Mouse (Mus musculus) lung, postnatal 14 days (tissue): ENCODE measurements around the gene Gorab.

Source experiments
- DNase-seq: peaks from one replicate; pipeline ENCODE4 v3.0.0; 2021

Gorab gene

DNA sequence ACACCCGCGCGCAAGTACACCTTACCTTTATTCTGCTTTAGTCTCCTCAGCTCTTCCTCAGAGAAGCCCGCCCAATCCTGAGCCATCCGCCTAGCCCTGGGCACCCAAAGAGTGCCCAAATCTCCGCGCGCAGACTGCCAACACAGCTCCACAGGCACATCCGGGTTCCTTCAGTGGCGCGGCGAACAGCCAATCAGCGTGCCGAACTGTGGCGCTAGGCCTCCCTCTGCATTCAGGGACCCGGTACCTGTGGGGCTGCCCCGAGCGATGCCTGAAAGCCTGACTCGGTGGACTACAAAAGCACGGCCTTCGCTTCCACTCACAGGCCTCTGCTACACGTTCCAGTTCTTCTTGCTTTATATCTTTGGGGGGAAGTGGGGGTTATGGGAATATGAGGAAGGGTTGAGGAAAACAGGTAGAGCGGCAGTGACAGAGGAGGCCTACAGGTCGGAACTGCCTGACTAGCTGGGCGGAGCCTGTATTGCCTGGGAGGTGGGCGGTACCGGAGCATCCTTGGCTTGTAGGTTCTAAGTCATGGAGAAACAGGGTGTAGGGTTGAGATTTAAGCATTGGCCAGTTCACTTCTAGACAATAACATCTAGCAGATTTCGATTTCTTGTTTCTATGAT, at the start of gene Gorab:
TSS of gene Gorab (minus strand) at position 172 of the 629 bp plus-strand sequence.
- DNase-seq: peak; percentile 94

DNA sequence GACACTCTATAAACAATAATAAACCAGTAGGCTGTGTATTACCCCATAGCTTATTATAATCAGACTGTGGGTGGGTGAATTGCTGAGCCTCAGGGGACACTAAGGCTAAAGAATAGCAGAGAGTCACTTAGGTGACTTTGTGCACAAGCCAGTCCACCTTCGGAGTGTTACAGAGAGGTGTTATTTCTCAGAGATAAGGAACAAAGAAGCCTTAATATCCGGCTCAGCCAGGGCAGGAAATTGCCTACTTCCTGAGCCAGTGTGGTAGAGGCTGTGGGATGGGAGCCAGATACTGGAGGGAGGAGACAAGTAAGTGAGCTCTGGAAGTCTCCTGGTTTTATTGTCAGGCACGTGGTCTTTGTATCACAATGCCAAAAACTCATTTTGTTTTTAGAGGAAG, 40.4 kb upstream of the Gorab start:
- peak; percentile 23 for DNase-seq

DNA sequence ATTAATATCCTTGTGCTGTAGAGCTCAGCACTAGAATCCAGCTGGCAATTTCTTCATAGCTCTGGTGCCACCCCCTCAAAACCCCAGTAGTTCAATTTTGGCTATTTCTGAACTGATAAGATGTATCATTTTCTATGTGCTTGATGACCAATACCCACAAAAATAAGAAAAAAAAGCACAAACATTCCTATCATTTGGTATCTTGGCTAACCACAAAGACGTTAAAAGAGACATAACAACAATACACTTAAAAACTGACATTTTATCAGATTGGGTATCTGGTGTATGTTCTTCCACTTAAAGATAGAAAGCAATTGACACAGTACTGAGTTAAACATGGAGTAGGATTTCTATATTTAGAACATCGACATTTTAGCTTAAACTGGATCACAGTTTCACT, 35.5 kb upstream of the Gorab start:
- no peak for DNase-seq

DNA sequence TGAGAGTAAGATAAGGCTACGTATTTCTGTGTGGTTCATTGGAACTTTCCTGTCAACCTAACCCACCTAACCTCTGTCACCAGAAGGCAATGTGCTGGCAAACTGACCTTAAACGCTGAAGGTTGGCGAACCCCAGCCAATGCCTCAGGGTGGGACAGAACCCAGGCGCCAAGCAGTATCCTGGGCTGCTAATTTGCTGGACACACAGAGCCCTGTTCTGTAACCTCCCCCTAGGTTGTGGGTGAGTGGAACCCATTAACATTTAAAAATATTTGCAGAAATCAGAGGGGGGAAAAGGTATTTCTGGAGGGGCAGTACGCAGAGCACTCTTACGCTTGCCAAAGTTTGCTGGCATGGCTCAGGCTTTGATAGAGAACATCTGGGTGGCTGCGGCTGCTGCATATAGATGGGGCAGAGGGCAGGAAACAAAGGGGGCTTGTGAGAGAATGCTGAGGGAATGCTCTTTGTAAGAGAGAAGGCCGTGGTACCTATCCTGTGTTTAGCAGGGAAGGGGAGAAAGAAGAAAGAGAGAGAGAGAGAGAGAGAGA, 20.1 kb upstream of the Gorab start:
- no peak for DNase-seq

DNA sequence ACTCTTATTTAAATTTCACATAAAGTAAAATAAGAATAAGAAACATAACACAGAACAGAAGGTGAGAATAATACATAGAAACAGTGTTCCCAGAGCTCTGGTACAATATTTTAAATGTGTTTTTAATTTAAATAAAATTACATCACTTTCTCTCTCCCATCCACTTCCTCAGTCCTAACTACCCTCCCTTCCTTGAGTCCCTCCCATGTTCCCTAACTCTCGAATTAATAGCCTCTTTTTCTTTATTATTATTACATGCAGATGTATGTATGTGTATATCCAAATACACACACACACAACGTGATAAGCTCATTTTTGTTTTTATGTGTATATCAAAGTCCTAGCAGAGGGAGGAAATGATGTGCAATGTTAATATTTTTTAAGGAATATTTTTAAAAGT, 13.7 kb upstream of the Gorab start:
- DNase-seq: no peak

DNA sequence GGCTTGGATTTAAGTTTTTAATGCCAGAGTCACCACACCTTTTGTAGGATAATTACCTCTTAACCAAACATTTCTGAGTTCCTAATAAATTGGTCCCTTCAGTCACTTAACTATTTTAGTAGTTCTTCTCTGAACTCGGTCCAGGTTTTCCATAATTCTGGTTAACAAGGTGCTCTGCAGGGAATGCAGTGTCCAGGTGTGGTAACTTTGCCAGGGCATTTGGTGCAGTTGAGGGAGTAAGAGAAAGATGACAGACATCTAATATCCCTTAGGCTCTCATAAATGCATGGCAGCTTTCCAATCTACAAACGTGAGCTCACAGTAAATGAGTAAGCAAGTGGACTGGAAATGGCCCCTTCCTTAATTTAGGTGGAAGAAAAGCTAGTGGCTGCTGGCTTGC, 10.7 kb upstream of the Gorab start:
- no peak for DNase-seq

DNA sequence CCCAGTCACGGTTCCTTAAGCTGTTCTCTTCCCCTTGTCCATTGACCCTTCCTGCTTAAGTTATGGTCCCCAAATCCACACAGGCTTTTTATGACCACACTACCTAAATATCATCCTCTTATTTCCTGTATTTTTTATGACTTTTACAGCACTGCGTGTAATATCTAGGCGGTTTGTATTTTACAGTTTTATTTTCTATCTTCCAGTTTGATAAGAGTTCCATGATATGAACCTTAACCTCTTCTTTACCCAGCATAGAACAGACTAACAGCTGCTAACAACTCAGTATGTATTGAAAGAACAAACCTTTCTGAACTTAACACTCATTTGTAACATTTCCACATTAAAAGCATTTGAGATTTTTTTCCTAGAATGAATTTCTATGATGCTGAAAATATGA, 2.7 kb upstream of the Gorab start:
- DNase-seq: no peak

DNA sequence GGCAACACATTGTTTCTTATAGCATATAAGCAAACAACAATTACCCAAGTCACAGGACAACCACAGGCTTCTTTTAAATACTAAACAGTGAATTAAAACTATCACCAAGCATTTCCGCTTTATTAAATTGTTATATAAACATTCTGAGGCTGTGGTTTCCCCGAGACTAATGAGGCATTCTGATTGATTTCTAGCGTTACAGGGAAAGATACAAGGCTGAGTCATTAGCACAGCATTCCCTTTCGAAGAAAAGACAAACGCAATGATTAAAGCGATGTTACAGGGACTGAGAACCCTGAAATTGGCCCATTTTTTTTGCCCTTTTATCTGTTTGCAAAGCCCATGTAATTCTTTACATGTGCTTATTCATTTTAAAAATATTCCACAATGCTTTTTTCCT, 12.1 kb downstream of the Gorab start:
- no peak for DNase-seq

DNA sequence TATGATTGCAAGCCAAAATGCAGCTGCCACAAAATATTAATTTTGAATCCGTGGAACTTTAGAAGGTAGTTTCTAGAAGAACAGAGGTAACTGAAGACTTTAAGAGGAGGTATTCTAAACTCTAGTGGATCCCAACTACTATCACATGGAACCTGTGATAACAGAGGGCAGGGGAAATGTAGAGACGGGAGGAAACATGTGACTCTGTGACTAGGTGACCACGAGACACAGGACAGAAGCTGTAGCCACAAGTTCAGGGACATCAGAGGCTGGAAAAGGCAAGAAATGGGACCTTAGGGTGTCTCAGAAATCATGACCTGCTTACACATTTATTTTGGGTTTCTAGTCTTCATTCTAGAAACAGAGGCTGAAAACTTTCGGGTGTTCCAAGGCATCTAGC, 13.4 kb downstream of the Gorab start:
- DNase-seq: no peak

DNA sequence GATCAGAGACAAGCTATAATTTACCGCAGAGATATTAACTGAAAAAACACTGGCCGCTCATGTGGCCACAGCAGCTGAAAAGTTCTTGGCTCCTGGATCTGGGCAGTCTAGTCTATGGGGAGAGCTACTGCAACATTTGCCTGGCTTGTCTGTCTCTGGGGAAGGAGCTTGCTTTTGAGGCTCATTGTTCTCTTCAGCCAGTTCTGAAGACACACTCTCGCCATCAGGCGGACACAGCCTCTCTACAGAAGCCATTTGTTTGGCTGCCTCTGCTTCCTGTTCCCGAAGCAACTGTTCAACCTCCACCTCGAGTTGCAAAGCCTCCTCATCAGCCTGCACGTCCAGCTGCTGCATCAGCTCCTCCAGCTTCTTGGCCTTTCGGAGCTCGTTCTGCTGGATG, 17.3 kb downstream of the Gorab start:
- DNase-seq: no peak

DNA sequence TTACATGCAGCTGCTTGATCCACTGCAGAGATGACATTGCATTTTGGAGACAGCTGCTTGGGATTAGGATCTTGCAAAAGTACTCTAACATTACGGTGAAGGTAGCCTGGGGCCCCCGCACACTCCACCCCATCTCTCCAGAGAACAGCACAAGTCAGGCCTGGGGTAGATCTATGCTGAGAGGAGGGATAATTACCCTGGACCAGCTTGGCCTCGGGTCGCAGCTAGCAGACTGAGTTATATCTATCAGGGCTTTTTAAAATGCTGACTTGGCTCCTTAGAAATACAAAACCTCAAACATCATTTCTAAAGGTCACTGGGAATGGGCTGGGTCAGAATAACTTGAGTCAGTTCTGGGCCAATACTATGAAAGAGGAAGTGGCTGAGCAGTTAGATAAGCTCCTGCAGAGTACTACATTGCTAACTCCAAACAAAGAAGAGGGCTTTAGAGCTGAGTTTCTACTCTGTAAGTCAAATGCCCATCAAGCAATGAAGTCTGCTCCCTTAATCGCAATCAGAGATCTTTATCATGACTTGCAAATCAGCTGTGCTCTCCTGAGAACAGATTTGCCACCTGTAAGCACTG, 19.9 kb downstream of the Gorab start:
- no peak for DNase-seq

DNA sequence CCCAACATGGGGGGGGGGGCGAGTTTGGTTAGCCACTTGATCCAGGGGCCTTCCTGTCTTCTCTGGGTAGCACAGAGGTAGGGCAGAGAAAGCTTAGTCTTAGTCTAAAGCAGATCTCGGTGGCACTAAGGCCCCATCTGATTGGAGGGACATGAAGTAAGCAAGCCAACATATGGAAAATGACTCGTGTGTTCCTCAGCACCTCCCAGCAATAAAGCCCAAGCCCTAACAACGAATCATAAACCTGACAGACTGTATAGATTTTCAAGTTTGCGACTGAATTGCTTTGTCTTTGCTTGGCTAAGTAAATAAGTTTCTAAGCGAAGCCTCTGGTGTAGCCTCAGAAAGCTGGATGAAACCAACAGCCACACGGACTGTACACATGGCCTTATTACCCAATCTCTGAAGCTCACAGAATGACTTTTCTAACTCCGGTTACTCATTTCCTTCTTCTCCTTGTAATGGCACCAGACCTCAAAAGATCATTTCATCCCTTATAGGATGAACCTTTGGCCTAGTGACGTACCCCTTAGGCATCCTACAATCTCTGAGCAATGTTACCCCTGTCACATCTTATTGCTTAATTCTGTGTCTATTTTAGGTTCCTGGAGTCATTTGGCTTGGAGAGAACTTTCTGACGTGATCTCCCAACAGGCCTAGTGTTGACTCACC, 21.3 kb downstream of the Gorab start:
- DNase-seq: no peak

DNA sequence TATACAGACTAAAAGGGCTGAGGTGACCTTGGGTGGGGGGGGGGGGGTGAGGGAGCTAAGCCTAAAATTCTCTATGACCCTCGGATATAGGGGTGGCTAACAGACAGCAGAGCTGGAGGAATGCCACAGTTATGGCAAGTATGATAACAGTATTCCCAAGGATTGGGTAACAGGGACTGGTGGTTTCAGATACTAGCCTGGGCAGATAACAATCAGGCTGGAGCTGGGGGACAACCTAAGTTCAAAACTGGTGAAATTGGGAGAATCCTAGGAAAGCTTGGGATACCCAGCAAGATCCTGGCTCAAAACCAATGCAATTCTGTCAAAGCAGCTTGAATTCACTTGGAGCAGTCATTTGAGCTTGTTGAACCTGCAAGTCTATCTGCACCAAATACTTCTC, 22.9 kb downstream of the Gorab start:
- DNase-seq: no peak

DNA sequence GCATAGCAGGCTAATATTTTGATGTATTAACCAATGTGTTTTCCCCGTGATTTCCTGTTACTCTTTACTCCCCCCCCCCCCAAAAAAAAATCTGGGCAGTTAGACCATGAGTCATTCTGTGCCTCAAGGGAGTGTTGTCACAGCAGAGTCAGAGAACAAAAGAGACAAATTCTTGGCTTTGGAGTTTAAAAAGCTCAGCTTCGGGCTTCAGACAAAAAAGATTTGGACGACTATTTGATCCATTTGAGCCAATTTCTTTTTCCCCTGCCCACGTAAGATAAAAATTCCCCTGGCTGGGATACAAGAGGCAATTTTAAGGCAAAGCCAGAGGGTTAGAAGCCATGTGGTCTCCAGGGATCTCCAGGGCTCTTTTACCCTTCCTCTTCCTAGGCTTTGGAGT, 23.4 kb downstream of the Gorab start:
- no peak for DNase-seq

DNA sequence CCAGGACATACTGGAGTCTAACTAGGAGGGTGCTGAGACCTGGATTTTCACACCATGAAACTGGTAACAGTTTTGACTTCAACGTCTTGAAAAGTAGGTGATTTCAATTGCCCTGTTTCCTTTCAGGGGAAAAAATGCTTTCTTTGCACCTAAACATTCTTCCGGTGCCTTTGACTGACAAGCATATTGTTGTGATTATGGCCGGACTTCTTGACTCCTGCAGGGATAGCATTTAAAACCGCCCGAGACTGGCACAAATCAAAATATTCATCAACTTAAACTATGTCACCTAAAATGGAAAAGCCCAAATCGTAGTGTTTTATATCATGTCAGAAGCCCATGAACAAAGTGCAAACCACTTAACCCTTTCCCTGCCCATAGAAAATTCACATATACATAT, 25.5 kb downstream of the Gorab start:
- no peak for DNase-seq

DNA sequence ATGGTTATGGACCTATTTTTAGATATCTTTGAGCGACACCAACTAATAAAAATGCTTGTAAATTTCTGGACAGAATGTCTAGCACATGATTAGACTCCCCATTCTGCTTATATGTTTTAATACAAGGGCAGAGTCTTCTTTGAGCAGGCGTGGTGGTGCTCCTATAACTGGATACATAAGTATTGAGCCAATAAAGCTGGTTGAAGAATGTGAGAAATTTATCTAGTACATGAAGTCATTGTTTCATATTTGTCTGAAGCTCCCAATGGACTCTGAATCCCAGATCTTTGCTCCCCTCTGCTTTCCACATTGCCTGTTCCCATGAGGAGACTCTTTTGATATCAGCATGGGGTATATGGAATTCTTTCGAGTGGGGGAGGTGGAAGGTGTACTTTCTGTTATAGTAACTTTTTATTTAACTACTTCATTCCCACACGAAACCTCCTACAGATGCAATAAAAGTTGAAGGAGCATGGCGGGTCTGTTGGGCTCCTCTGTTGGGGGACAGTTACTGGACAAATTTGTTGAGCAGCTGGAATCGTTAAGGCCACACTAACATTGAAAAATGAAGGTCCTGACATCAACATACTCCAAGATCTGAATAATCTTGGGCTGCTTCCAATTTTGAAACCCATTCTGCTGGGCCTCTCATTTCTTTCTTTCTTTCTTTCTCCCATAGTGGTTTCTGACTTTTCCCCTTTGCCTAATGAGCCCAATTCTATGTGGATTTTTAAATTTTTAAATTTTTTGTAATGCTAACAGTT, 26.5 kb downstream of the Gorab start:
- no peak for DNase-seq

DNA sequence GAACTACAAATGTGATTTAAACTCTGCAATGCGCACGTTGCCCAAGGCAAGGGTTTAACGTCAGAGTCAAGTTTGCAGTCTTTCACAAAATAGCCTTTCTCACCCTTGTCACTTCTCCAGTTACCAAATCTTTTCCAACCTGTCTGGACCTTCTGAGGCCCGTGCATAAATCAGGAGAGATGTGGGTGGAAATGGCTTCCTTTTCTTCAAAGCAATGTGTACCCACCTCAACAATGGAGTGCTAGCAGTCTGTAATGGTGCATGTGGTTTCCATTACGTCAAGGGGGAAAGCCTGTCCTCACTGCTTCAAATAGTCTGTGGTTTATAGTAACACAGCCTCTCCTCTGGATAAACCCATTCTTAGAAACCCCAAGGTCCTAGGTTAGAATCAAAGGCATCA, 29.0 kb downstream of the Gorab start:
- no peak for DNase-seq

DNA sequence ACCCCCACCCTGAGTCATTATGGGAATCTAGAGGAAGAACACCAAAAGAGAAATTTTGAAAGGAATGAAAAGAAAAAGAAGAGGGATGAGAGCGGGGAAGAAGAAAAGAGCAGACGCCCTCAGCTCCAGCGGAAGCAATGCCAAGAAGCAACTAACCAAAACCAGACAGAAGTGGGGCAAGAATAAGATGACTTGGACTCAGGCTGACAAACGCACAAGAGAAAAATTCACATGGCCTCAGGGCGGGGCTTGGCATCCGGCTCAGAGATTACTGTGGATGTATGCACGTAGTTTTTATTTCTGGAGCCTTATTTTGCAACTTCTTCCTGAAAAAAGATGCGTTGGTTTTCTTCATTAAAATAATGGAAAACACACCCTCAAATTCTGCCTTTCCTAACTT, 41.3 kb downstream of the Gorab start:
- no peak for DNase-seq

DNA sequence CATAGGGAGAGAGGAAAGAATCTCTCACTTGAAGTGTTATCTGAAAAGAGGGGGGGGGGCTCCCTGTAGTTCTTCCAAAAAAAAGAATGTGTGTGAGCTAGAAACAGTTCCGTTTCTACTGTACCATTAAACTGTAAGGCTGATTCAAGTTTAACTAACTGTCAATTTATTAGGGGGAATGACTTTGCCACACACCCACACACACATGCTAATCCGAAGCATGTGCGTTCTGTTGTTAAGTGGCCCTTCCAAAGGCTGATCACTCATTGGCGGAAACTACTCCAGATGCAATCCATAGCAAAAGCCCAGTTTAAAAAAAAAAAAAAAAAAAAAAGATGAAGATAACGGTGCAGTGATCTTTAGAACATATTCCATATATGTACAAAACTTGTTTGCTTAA, 42.1 kb downstream of the Gorab start:
- DNase-seq: no peak

DNA sequence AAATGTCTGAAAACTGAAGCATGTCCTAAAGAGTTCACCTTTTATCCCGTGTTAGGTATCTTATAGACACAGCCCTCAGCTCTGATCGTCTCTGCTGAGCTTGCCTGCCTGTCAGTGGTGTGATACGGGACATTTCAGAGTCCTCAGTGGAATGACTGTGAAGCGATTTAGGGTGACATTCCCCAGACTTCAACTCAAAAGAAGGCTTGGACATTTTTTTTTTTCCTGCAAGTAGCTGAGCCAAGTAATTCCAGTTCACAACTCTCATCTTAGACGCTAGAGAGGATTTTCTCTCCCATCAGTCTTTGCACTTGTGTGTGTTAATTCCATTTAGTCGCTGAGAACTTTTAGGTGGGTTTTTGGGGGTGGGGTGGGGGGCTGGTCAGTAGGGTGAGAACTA, 42.7 kb downstream of the Gorab start:
- DNase-seq: no peak

DNA sequence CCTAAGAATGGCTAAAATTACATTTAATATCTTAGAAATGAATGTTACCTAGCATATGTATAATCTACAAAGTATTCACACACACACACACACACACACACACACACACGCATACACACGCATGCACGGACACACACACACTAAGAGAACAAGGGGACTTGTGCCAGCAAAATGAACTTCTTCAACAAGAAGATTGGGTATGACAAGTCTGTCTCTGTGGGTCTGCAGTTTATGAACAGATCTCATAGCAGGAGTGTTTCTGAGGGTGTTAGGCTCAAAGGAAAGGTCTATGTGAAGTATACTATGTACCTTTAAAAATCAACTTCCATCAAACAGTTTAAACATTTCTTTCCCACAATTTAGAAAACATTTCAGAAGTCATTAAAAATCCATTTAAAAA, 43.9 kb downstream of the Gorab start:
- no peak for DNase-seq

DNA sequence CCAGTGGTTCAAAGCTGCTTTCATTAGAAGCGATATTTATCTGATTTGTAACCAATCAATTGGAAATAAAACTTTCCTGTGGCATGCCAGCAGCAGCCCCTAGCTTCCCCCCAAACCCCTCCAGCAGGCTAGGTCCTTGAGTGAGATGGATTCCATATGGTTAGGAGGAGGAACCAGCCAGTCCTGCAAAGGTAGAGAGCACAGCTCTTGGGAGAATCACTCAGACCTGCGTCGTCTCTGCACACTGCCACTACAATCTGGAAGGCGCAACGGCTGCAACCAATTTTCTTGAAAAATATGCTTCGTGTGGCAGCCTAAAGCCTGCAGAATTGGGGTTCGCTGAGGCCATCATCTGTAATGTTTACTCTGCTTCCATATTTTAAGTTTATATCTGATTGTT, 45.3 kb downstream of the Gorab start:
- no peak for DNase-seq

DNA sequence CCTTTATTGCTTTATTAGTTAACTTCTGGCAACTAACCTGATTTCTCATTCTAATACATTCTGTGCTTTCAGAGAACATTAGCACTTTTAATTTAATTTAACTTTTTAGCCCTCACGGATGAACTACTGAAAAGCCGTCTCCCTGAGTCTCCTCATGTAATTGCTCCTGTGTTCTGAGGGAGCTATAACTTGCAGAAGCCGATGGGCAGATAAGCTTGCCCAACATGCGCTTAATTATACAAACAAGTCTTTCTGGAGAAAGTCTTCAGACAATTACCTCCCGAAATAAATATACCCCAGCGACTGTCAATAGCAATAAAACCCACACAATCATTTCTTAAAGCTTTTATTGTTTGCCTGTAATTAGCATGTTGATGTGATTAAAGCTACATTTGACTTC, 45.7 kb downstream of the Gorab start:
- no peak for DNase-seq

DNA sequence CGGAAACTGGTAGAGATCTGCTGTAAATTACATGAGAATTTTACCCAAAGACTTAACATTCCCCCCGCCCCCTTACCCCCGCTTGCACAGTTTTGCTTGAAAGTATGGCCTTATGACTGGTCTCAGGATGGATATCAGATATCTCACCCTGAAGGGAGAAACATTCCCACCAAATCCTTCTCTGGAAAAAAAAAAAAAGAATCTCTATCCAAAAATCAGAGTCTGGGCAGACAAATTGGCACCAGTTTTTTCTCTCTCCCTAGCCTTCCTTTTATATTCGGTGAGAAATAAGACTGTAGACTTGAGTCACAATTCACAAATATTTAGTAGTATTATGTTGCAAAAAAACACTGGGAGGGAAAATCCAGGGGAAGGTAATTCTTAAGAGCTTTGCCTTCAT, 47.3 kb downstream of the Gorab start:
- no peak for DNase-seq
